Mouse (Mus musculus) heart, postnatal 14 days (tissue): ENCODE measurements around the gene Sf3b3. TPM values are rescaled to one million over a fixed set of nuclear protein-coding genes. Genes with fewer than 3 reads are reported as not detected.

ENCODE experiments used
- DNase-seq, 2 experiments: peaks; one replicate each; pipeline ENCODE4 v3.0.0; 2021 to 2022
- intact Hi-C: fragments of 180-260 bp; cut with DNase I; formaldehyde crosslinking; loops from one replicate; pipeline ENCODE4 v1.15.1; 2025
- total RNA-seq, 2 experiments: library from RNA; stranded (reverse); gene quantifications; 2 replicates each; pipeline ENCODE4 v1.2.3; 2021

Gene Sf3b3
- total RNA-seq, 2 experiments from 2014 or later: 42.6 to 49.2 TPM

- intact Hi-C loops: no loop called here
- no peak for DNase-seq
Measured at GRCm38 (mm10) chr8:110851186-110851585, 4.6 kb upstream of the Sf3b3 start.

- intact Hi-C loops: no loop called here
- DNase-seq: no peak
Measured at GRCm38 (mm10) chr8:110847645-110848495, 1.3 kb upstream of the Sf3b3 start.

- DNase-seq: no peak
- intact Hi-C loops: no loop called here
Measured at GRCm38 (mm10) chr8:110847171-110847549, 573 bp upstream of the Sf3b3 start.

GRCm38 (mm10) chr8:110845821-110846404, 674 bp downstream of the Sf3b3 start:
- intact Hi-C loops: no loop called here
- DNase-seq: peak in 1 of 2 experiments; percentile 3

GRCm38 (mm10) chr8:110844941-110845340, 1.6 kb downstream of the Sf3b3 start:
- intact Hi-C loops: loop anchor here (5.0 kb wide), 1 partner anchor 93 kb away; no protein-coding TSS in a partner anchor
- no peak for DNase-seq

- intact Hi-C loops: loop anchor here (5.0 kb wide), 1 partner anchor 91 kb away; no protein-coding TSS in a partner anchor
- no peak for DNase-seq
Measured at GRCm38 (mm10) chr8:110843207-110843606, 3.4 kb downstream of the Sf3b3 start.

GRCm38 (mm10) chr8:110842012-110842574, 4.5 kb downstream of the Sf3b3 start:
- intact Hi-C loops: loop anchor here (5.0 kb wide), 1 partner anchor 90 kb away; no protein-coding TSS in a partner anchor
- DNase-seq: no peak

GRCm38 (mm10) chr8:110831956-110832355, 14.6 kb downstream of the Sf3b3 start:
- DNase-seq: no peak

GRCm38 (mm10) chr8:110828511-110828910, 18.1 kb downstream of the Sf3b3 start:
- no peak for DNase-seq
- intact Hi-C loops: loop anchor here (5.0 kb wide), 1 partner anchor 76 kb away; no protein-coding TSS in a partner anchor

More at GRCm38 (mm10) chr8:110831956-110832355, 14.6 kb downstream of the Sf3b3 start:
- intact Hi-C loops: no loop called here

- no peak for DNase-seq
- intact Hi-C loops: loop anchor here (5.0 kb wide), 1 partner anchor 73 kb away; no protein-coding TSS in a partner anchor
Measured at GRCm38 (mm10) chr8:110824861-110825260, 21.7 kb downstream of the Sf3b3 start.

GRCm38 (mm10) chr8:110821960-110822359, 24.6 kb downstream of the Sf3b3 start:
- DNase-seq: no peak
- intact Hi-C loops: no loop called here

- DNase-seq: no peak
- intact Hi-C loops: no loop called here
Measured at GRCm38 (mm10) chr8:110820257-110820656, 26.3 kb downstream of the Sf3b3 start.

- intact Hi-C loops: loop anchor here (10.0 kb wide), 1 partner anchor 174 kb away; no protein-coding TSS in a partner anchor
- DNase-seq: no peak
Measured at GRCm38 (mm10) chr8:110818593-110818992, 28.0 kb downstream of the Sf3b3 start.

GRCm38 (mm10) chr8:110816990-110817389, 29.6 kb downstream of the Sf3b3 start:
- no peak for DNase-seq
- intact Hi-C loops: loop anchor here (10.0 kb wide), 1 partner anchor 172 kb away; no protein-coding TSS in a partner anchor

- intact Hi-C loops: loop anchor here (10.0 kb wide), 1 partner anchor 171 kb away; no protein-coding TSS in a partner anchor
- DNase-seq: no peak
Measured at GRCm38 (mm10) chr8:110815308-110815707, 31.3 kb downstream of the Sf3b3 start.

- intact Hi-C loops: loop anchor here (10.0 kb wide), 1 partner anchor 168 kb away; no protein-coding TSS in a partner anchor
- DNase-seq: no peak
Measured at GRCm38 (mm10) chr8:110813081-110813812, 33.3 kb downstream of the Sf3b3 start.

GRCm38 (mm10) chr8:110812349-110813080, 34.1 kb downstream of the Sf3b3 start:
- DNase-seq: no peak
- intact Hi-C loops: loop anchor here (10.0 kb wide), 1 partner anchor 168 kb away; no protein-coding TSS in a partner anchor

- intact Hi-C loops: loop anchor here (10.0 kb wide), 1 partner anchor 167 kb away; no protein-coding TSS in a partner anchor
- DNase-seq: no peak
Measured at GRCm38 (mm10) chr8:110811793-110812192, 34.8 kb downstream of the Sf3b3 start.

- intact Hi-C loops: loop anchor here (10.0 kb wide), 1 partner anchor 166 kb away; no protein-coding TSS in a partner anchor
- DNase-seq: no peak
Measured at GRCm38 (mm10) chr8:110811116-110811515, 35.5 kb downstream of the Sf3b3 start.
